Comparison of ENCODE assay signal across 14 mouse cellular contexts in genomic region chr9:62630631-62631240, GRCm38 (mm10). TPM values are rescaled to one million over a fixed set of nuclear protein-coding genes. Genes with fewer than 3 reads are reported as not detected.
A peak's percentile ranks its signal among the peaks of the same experiment; 100 is the strongest.
DNase-seq lines count a peak whose midpoint lies in the region; ATAC-seq lines count a peak whose summit lies in the region.
"Had no signal": no experiment of that assay in that cellular context is flagged by ENCODE, and none has a peak within 500 bp of the region (broad histone marks: within the 10 kb centered on the region; RNA-seq: fewer than 3 reads in every experiment).

No protein-coding gene starts in this region.

- no peak overlapping the region for H3K4me3 ChIP-seq in forebrain, embryonic 14.5 days (ENCODE audit: low read depth, low read length)
- H3K4me3 ChIP-seq in forebrain, embryonic 13.5 days: no peak overlapping the region
- H3K4me3 ChIP-seq: embryonic facial prominence, embryonic 10.5 days had no signal

- ATAC-seq in forebrain, embryonic 14.5 days: no peak
- ATAC-seq in forebrain, embryonic 13.5 days: no peak
- ATAC-seq: liver, postnatal 0 days had no signal

- H3K36me3 ChIP-seq in forebrain, embryonic 14.5 days (ENCODE audit: control insufficient read depth, insufficient read depth, low read length): no peaks in the 10 kb centered on the region
- no peaks in the 10 kb centered on the region for H3K36me3 ChIP-seq in forebrain, embryonic 13.5 days (ENCODE audit: poor library complexity, severe bottlenecking)
- H3K36me3 ChIP-seq: embryonic facial prominence, embryonic 10.5 days had no signal

- H3K4me2 ChIP-seq in forebrain, embryonic 14.5 days (ENCODE audit: low read length): no peak overlapping the region
- no peak overlapping the region for H3K4me2 ChIP-seq in forebrain, embryonic 13.5 days

- peak; percentile 54 for DNase-seq in forebrain, embryonic 14.5 days (ENCODE audit: low spot score)
- DNase-seq in right cerebral cortex, adult 18-20 months: peak; percentile 62
- no peak for DNase-seq in right cerebral cortex, postnatal 4 days
- peak; percentile 27 to 28 for DNase-seq in layer of hippocampus, postnatal 25 days (ENCODE audit: extremely low spot score in 1 of 2, low spot score in 1 of 2)
- peak; percentile 69 for DNase-seq in telencephalon, adult 2 months (ENCODE audit: low read depth, low spot score)
- DNase-seq in adrenal gland, adult 2 months: no peak
- no peak for DNase-seq in lung, postnatal 14 days
- DNase-seq: kidney, adult 8-10 months; liver, postnatal 0 days; thymus, postnatal 14 days had no signal

- 63% methylated on average over 10 of the region's 10 CpGs for WGBS in forebrain, embryonic 14.5 days
- 77% methylated on average over 10 of the region's 10 CpGs for WGBS in forebrain, embryonic 13.5 days

- no peak overlapping the region for H3K9ac ChIP-seq in forebrain, embryonic 14.5 days (ENCODE audit: low read length)
- no peak overlapping the region for H3K9ac ChIP-seq in forebrain, embryonic 13.5 days
- H3K9ac ChIP-seq: liver, postnatal 0 days had no signal

- H3K9me3 ChIP-seq in forebrain, embryonic 14.5 days (replicated peaks; ENCODE audit: control insufficient read depth, low read length): no peaks in the 10 kb centered on the region
- H3K9me3 ChIP-seq in forebrain, embryonic 13.5 days (replicated peaks): no peaks in the 10 kb centered on the region
- H3K9me3 ChIP-seq: embryonic facial prominence, embryonic 10.5 days had no signal

- H3K27me3 ChIP-seq in forebrain, embryonic 14.5 days (replicated peaks; ENCODE audit: control insufficient read depth, insufficient read depth, low read length): no peaks in the 10 kb centered on the region
- no peaks in the 10 kb centered on the region for H3K27me3 ChIP-seq in forebrain, embryonic 13.5 days

- H3K27ac ChIP-seq in forebrain, embryonic 14.5 days (ENCODE audit: low read depth, low read length): no peak overlapping the region
- H3K27ac ChIP-seq in forebrain, embryonic 13.5 days: no peak overlapping the region
- H3K27ac ChIP-seq: embryonic facial prominence, embryonic 10.5 days had no signal

- no peaks in the 10 kb centered on the region for H3K4me1 ChIP-seq in forebrain, embryonic 14.5 days (ENCODE audit: control insufficient read depth, insufficient read depth, low read length)
- H3K4me1 ChIP-seq in forebrain, embryonic 13.5 days: no peaks in the 10 kb centered on the region

RNA-seq across cellular contexts. Expression of gene Itga11, which starts 46.9 kb away (rescaled TPM):
- 0.85 and 1.2 TPM in 2 replicates for polyA plus RNA-seq in forebrain, embryonic 14.5 days (2014; fragmentation: Nextera tagmentation; extraction: Ambion mirVana)
- 1.1 TPM in 2 replicates for polyA plus RNA-seq in forebrain, embryonic 13.5 days (2015; fragmentation: Nextera tagmentation; extraction: Ambion mirVana)
- total RNA-seq in layer of hippocampus, postnatal 25 days (2021): 1 to 10 TPM; 2.0 to 2.8 TPM
- total RNA-seq in adrenal gland, adult 2 months (2021): 1 to 10 TPM; 1.9 to 3.5 TPM
- 1.3 and 1.5 TPM in 2 replicates for polyA plus RNA-seq in adrenal gland, adult 2 months (2012; rRNA removed)
- total RNA-seq: granulocyte monocyte progenitor cell, adult 5-6 weeks; MEL had no signal

Comparison
In these comparisons a context has a peak if more than half of its experiments do, and no peak if none do; other contexts are left out.
1. DNase-seq: peak in forebrain, embryonic 14.5 days (single experiment), right cerebral cortex, adult 18-20 months (single experiment), layer of hippocampus, postnatal 25 days (2 of 2) and telencephalon, adult 2 months (single experiment); none in right cerebral cortex, postnatal 4 days (single experiment), adrenal gland, adult 2 months (single experiment) and lung, postnatal 14 days (single experiment).